Mouse (Mus musculus) midbrain, embryonic 11.5 days (tissue): ENCODE measurements at regions not wholly inside any gene's neighbourhood (a gene's known extent, or its start where the extent isn't known, plus 50 kb on each side); places are given as distances from the start of the nearest gene placed in this dataset. TPM values are rescaled to one million over a fixed set of nuclear protein-coding genes. Genes with fewer than 3 reads are reported as not detected.
"Not testable (repeated sequence)": the region's sequence is repeated elsewhere in the genome, so short reads cannot be mapped to it uniquely, and the experiment has no call there.

Experiments
- ATAC-seq: fragments of 200-750 bp; cut with Nextera tagmentation; 2 replicates; pipeline ENCODE4 v1.8.0; 2017; ENCODE audit warnings: moderate TSS enrichment, moderate library complexity; ENCODE audit not compliant: low FRiP score
- DNase-seq: peaks from one replicate; pipeline ENCODE4 v3.0.0; 2015; ENCODE audit warnings: low spot score; ENCODE audit errors: missing footprints
- H3K27ac ChIP-seq: fragments of 300-500 bp; sonication (generic); 2 replicates; pipeline ENCODE4 v1.5.1; 2014; ENCODE audit warnings: low read depth, low read length
- H3K27me3 ChIP-seq: fragments of 300-500 bp; sonication (generic); 2 replicates; pipeline ENCODE4 v1.6.1; 2014; ENCODE audit warnings: mild to moderate bottlenecking, low read length, moderate library complexity, mixed read lengths; ENCODE audit not compliant: control insufficient read depth, insufficient read depth
- H3K36me3 ChIP-seq: fragments of 300-500 bp; sonication (generic); 2 replicates; pipeline ENCODE4 v1.6.1; 2014; ENCODE audit warnings: mild to moderate bottlenecking, low read length, moderate library complexity, mixed read lengths; ENCODE audit not compliant: control insufficient read depth, insufficient read depth
- H3K4me1 ChIP-seq: fragments of 300-500 bp; sonication (generic); 2 replicates; pipeline ENCODE4 v1.6.1; 2014; ENCODE audit warnings: low read length; ENCODE audit not compliant: control insufficient read depth, insufficient read depth
- H3K4me2 ChIP-seq: fragments of 300-500 bp; sonication (generic); 2 replicates; pipeline ENCODE4 v1.6.1; 2014; ENCODE audit warnings: mild to moderate bottlenecking, moderate library complexity
- H3K4me3 ChIP-seq: fragments of 300-500 bp; sonication (generic); 2 replicates; pipeline ENCODE4 v1.5.1; 2014; ENCODE audit warnings: low read depth, low read length
- H3K9ac ChIP-seq: fragments of 300-500 bp; sonication (generic); 2 replicates; pipeline ENCODE4 v1.6.1; 2014; ENCODE audit warnings: low read length
- H3K9me3 ChIP-seq: fragments of 300-500 bp; sonication (generic); 2 replicates; pipeline ENCODE4 v1.6.1; 2016; ENCODE audit warnings: low read length; ENCODE audit not compliant: control insufficient read depth
- WGBS: fragments of 180-500 bp; shearing (Covaris S2); extraction: QIAGEN DNeasy Blood & Tissue Kit; methylation state at CpG from one replicate; pipeline ENCODE4 v1.1.7; 2014; 5-methylcytosine and 5-hydroxymethylcytosine counted together
- microRNA-seq: library from miRNA; unstranded; fragments of <30 nt; microRNA quantifications from one replicate; pipeline ENCODE4, GENCODE M21; 2017

DNA sequence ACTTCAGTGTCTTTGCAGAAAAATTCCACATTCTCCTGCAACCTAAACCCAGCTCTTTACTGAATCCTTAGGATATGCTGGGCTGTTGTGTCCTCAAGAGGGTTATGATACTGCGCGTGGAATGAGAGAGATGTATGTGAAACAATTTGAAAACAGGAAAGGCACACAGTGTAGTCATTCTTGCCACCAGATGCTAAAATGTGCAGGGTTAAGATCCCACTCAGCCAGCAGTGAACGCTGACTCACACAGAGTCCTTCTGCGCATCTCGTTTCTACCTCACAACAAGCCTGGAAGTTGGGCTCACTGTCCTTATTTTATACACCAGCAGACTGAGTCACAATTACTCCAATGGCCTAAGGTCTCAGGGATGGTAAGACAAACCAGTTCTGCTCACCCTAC lies 59.9 kb upstream of the Max start:
- H3K4me1 ChIP-seq = no peaks in the 10 kb centered on the region; the same call in 1 of the 2 replicates
- WGBS = 86% methylated on average over 5 of the region's 5 CpGs
- DNase-seq (peak; percentile 64), ATAC-seq (no peak)
- H3K27me3 ChIP-seq = no peaks in the 10 kb centered on the region
- no peak overlapping the region for H3K4me3 ChIP-seq
- H3K36me3 ChIP-seq = no peaks in the 10 kb centered on the region
- H3K9me3 ChIP-seq = no peaks in the 10 kb centered on the region
- H3K4me2 ChIP-seq = no peak overlapping the region
- H3K9ac ChIP-seq = no peak overlapping the region
- H3K27ac ChIP-seq = no peak overlapping the region

DNA sequence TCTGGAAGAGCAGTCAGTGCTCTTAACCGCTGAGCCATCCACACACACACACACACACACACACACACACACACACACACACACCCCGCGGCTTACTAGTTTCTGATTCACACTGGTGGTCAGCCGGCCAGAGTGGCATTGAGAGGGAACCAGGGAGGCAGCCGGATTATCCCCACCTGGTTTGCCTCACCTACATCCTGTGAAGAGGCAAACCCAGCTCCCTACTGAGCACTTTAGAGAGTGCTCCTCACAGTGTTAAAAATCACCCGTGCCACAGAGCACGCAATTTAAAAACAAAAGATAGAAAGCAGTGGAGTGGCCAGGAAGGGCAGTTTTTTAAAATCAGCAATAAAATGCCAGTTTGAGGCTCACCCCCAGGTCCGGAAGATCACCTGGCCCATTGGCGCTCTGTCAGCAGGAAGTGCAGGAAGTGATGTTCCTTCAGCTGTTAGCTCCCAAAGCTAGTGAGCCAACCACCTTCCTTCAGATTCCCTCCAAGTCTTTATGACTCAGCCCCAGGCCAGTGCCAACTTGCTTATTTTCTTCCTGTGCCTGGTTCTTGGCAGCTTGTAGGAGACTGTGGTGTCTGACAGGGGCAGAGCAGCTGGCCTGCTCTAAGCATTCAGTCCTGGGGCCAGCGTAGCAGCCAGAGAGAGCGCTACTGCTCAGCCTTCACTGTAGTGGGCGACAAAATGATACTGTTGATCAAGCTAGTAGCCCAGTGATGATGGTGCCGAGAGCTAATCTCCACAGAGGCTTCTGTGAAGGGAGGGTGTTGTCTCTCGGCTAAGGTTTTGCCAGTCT lies 57.9 kb upstream of the Max start:
- H3K4me1 ChIP-seq = no peaks in the 10 kb centered on the region; the same call in 1 of the 2 replicates
- H3K36me3 ChIP-seq = no peaks in the 10 kb centered on the region
- ATAC-seq (no peak), DNase-seq (peak; percentile 68)
- H3K27ac ChIP-seq = no peak overlapping the region
- H3K9me3 ChIP-seq = no peaks in the 10 kb centered on the region
- H3K9ac ChIP-seq = no peak overlapping the region
- H3K27me3 ChIP-seq = no peaks in the 10 kb centered on the region
- H3K4me2 ChIP-seq = no peak overlapping the region
- no peak overlapping the region for H3K4me3 ChIP-seq
- WGBS = 68% methylated on average over 14 of the region's 14 CpGs

- not testable (repeated sequence) for H3K4me2 ChIP-seq, H3K4me3 ChIP-seq, H3K36me3 ChIP-seq, H3K27me3 ChIP-seq, H3K4me1 ChIP-seq, H3K9ac ChIP-seq, ATAC-seq, H3K27ac ChIP-seq, H3K9me3 ChIP-seq
- WGBS = 34% methylated on average over 2 of the region's 2 CpGs
- peak; percentile 39 for DNase-seq
These were observed 57.1 kb upstream of the Max start for GRCm38 (mm10) chr12:77019148-77019547.

DNA sequence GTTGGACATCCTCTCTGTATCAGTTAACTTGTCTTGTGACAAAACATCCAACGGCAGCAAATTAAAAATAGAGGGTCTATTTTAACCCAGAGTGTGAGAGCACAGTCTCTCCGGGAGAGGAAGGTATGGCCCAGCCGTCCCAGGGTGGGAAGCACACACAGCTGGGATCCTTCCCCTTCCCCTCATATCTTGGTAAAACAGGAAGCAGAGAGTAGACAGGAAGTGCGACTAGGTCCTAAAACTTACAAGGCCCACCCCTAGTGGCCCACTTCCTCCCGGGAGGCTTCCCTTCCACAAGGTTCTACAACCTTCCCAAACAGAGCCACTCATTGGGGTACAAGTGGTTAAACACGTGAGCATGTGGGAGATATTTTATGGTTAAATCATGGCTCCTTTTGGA lies 56.4 kb upstream of the Max start:
- Histone ChIP-seq H3K9me3 (no peaks in the 10 kb centered on the region), H3K4me3 (no peak overlapping the region), H3K27me3 (no peaks in the 10 kb centered on the region), H3K27ac (no peak overlapping the region), H3K4me1 (no peaks in the 10 kb centered on the region; the same call in 1 of the 2 replicates), H3K4me2 (no peak overlapping the region), H3K36me3 (no peaks in the 10 kb centered on the region), H3K9ac (no peak overlapping the region)
- DNase-seq = peak; percentile 6
- ATAC-seq = no peak
- 77% methylated on average over 6 of the region's 6 CpGs for WGBS

GRCm38 (mm10) chr12:77014908-77015307 lies 52.9 kb upstream of the Max start:
- H3K27me3 ChIP-seq = no peaks in the 10 kb centered on the region
- no peak overlapping the region for H3K9ac ChIP-seq
- no peak for DNase-seq
- H3K36me3 ChIP-seq = no peaks in the 10 kb centered on the region
- 80% methylated on average over 2 of the region's 2 CpGs for WGBS
- no peak for ATAC-seq
- H3K27ac ChIP-seq = no peak overlapping the region
- H3K4me3 ChIP-seq = no peak overlapping the region
- H3K4me1 ChIP-seq = no peaks in the 10 kb centered on the region
- H3K9me3 ChIP-seq = no peaks in the 10 kb centered on the region
- no peak overlapping the region for H3K4me2 ChIP-seq

Small RNA genes lying in the stretch of these regions (microRNA-seq; reads per million reads assigned to microRNA genes)
- not detected for gene Gm22696
